15 mouse cellular contexts compared by ENCODE assay signal in the genomic region with DNA sequence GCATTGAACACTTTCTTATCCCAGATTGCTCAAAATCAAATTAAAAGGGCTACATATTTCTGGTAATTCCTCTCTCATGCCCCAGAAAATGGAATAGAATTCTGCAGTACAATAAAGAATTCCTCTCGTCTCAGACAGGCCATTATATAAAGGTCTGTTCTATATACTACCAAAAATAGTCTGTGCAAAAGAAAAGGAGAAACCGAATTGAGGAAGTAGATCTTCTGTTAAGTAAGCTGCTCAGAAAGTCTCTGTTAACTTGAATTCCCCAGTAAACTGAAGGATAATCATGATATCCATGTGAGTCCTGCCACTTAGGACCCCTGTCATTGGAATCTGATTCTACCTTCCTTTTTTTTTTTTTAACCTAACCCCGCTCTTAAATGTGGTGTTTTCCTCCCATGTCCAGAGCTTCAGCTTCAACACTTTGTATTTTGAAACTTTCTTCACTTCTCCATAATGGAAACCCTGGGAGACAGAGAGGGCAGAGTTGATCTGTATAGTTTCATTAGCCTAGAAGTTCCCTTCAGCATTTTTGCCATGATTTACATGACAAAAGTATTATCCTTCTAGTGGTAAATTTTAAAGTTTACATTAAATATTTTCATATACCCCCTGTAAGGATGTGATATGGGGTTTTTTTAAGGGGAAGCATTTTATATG.
"Had no signal": no experiment of that assay in that cellular context is flagged by ENCODE, and none has a peak within 500 bp of the region (broad histone marks: within the 10 kb centered on the region; RNA-seq: fewer than 3 reads in every experiment).

No protein-coding gene starts in this region.

- DNase-seq: gastrocnemius, postnatal 14 days; gastrocnemius, postnatal 36 days; heart, adult 18-20 months; heart, postnatal 10 days; heart, postnatal 4 days; kidney, adult 11 months; kidney, adult 2 months; kidney, adult 9 months; kidney, postnatal 14 days; kidney, postnatal 36 days; layer of hippocampus, adult 9-11 months; layer of hippocampus, postnatal 36 days; left cerebral cortex, postnatal 4 days had no signal

- ATAC-seq: intestine, embryonic 16.5 days; liver, embryonic 12.5 days had no signal
